Mouse (Mus musculus) hindbrain, embryonic 15.5 days (tissue): ENCODE data around the gene 0610012G03Rik. TPM values are rescaled to one million over a fixed set of nuclear protein-coding genes. Genes with fewer than 3 reads are reported as not detected.
"Not testable (repeated sequence)": the region's sequence is repeated elsewhere in the genome, so short reads cannot be mapped to it uniquely, and the experiment has no call there.

ENCODE experiments used
- ATAC-seq: fragments of 200-750 bp; cut with Nextera tagmentation; 2 replicates; pipeline ENCODE4 v1.8.0; 2017; ENCODE audit warnings: low read depth, moderate number of reproducible peaks, moderate TSS enrichment; ENCODE audit not compliant: low FRiP score
- H3K27ac ChIP-seq: fragments of 300-500 bp; sonication (generic); replicated peaks from 2 replicates; pipeline ENCODE4 v1.5.1; 2015; ENCODE audit warnings: mild to moderate bottlenecking, inconsistent platforms
- H3K27me3 ChIP-seq: fragments of 300-500 bp; sonication (generic); 2 replicates; pipeline ENCODE4 v1.6.1; 2015; ENCODE audit warnings: control low read depth, inconsistent platforms
- H3K36me3 ChIP-seq: fragments of 300-500 bp; sonication (generic); 2 replicates; pipeline ENCODE4 v1.6.1; 2015; ENCODE audit warnings: control low read depth, inconsistent platforms
- H3K4me1 ChIP-seq: fragments of 300-500 bp; sonication (generic); replicated peaks from 2 replicates; pipeline ENCODE4 v1.6.1; 2015; ENCODE audit warnings: control low read depth, inconsistent platforms
- H3K4me2 ChIP-seq: fragments of 300-500 bp; sonication (generic); 2 replicates; pipeline ENCODE4 v1.6.1; 2015; ENCODE audit warnings: moderate library complexity, mild to moderate bottlenecking, inconsistent platforms
- H3K4me3 ChIP-seq: fragments of 300-500 bp; sonication (generic); 2 replicates; pipeline ENCODE4 v1.5.1; 2015; ENCODE audit warnings: mild to moderate bottlenecking, inconsistent platforms
- H3K9ac ChIP-seq: fragments of 300-500 bp; sonication (generic); 2 replicates; pipeline ENCODE4 v1.6.1; 2015; ENCODE audit warnings: inconsistent platforms
- H3K9me3 ChIP-seq: fragments of 300-500 bp; sonication (generic); 2 replicates; pipeline ENCODE4 v1.6.1; 2016; ENCODE audit warnings: control low read depth, inconsistent platforms
- WGBS: fragments of 180-500 bp; shearing (Covaris S2); methylation state at CpG from one replicate; pipeline ENCODE4 v1.1.7; 2015; 5-methylcytosine and 5-hydroxymethylcytosine counted together
- polyA plus RNA-seq: library from polyadenylated mRNA; unstranded; fragments of >200 nt; fragmentation: Nextera tagmentation; extraction: Ambion mirVana; gene quantifications from 2 replicates; pipeline ENCODE4 v1.2.1, GENCODE M21; 2015

Gene 0610012G03Rik
- 118 and 123 TPM in 2 replicates for polyA plus RNA-seq

DNA sequence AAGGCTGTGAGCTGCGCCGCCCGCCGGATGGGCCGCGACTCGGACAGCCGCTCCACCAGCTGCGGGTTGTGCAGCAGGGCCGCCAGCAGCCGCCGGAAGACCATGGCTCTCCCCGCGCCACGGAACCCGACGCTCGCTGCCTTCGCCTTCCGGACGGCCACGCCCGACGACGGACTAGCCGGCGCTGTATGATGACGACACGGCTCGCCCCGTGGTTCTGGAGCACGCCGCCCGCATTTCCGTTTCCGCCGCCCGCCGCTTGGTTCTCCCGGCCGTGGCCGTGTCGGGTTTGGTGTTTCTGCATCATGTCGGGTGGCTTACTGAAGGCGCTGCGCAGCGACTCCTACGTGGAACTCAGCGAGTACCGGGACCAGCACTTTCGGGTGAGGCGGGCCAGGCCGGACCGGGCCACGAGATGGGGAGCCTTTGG lies at the start of gene 0610012G03Rik, which contains the start of gene Ncbp2:
0610012G03Rik (minus strand) TSS at position 150 of the 430 bp plus-strand sequence.
Ncbp2 (plus strand) TSS at position 169 of the 430 bp plus-strand sequence.
- H3K9ac ChIP-seq = peak within 1 kb of the TSS; percentile 92
- peak; percentile 92 for ATAC-seq
- peak within 1 kb of the TSS; percentile 83 for H3K4me2 ChIP-seq
- peaks cover 52% of the 10 kb centered on the region for H3K4me1 ChIP-seq
- H3K36me3 ChIP-seq = peaks cover 6% of the 10 kb centered on the region; the same call in 1 of the 2 replicates
- H3K27ac ChIP-seq = peak within 1 kb of the TSS; percentile 95
- no peaks in the 10 kb centered on the region for H3K27me3 ChIP-seq
- H3K9me3 ChIP-seq = no peaks in the 10 kb centered on the region
- WGBS = under 1% methylated on average over 54 of the region's 55 CpGs
- H3K4me3 ChIP-seq = peak within 1 kb of the TSS; percentile 96

DNA sequence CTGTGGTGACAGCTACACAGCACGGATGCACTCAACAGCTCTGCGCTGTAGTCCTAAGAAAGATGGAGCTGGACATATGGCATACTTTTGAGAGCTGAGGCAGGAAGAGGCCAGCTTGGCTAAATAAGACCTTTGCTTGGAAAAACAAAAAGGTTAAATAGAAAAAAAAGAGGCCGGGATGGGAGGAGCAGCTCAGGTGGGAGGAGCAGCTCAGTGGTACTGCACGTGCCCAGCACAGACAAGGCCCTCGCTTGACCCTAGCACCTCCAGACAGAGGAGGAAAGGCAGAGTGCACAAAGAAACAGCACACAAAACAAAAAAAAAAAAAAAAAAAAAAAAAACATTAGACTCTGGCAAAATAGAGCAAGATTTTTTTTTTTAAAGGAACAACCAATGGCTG lies 48.1 kb upstream of the 0610012G03Rik start:
- no peak overlapping the region for H3K9ac ChIP-seq
- no peaks in the 10 kb centered on the region for H3K9me3 ChIP-seq
- H3K27ac ChIP-seq = no peak overlapping the region
- no peak for ATAC-seq
- no peak overlapping the region for H3K4me3 ChIP-seq
- H3K36me3 ChIP-seq = 0 out of 2 replicates have a peak, but pooled peaks cover 3% of the 10 kb centered on the region
- H3K4me1 ChIP-seq = peaks cover 4% of the 10 kb centered on the region
- WGBS = 84% methylated on average over 5 of the region's 5 CpGs
- no peaks in the 10 kb centered on the region for H3K27me3 ChIP-seq
- no peak overlapping the region for H3K4me2 ChIP-seq

DNA sequence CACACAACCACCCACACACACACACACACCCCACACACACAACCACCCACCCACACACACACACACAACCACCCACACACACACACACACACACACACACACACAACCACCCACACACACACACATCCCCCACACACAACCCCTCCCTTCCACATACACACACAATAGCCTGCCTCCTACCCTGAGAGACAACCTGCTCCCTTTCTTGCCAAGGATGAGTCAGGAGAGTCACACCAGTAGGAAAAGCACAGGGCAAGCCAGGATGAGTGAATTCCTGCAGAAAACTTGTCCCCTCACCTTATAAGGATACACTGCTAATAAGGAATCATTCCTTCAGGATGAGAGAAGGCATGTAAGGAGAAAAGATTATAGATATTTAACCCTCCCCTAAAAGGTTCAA lies 45.7 kb upstream of the 0610012G03Rik start:
- Histone ChIP-seq H3K27me3 (no peaks in the 10 kb centered on the region), H3K9me3 (no peaks in the 10 kb centered on the region), H3K9ac (no peak overlapping the region), H3K4me2 (no peak overlapping the region), H3K36me3 (peaks cover 15% of the 10 kb centered on the region), H3K27ac (no peak overlapping the region), H3K4me1 (no peaks in the 10 kb centered on the region), H3K4me3 (no peak overlapping the region)
- no peak for ATAC-seq

DNA sequence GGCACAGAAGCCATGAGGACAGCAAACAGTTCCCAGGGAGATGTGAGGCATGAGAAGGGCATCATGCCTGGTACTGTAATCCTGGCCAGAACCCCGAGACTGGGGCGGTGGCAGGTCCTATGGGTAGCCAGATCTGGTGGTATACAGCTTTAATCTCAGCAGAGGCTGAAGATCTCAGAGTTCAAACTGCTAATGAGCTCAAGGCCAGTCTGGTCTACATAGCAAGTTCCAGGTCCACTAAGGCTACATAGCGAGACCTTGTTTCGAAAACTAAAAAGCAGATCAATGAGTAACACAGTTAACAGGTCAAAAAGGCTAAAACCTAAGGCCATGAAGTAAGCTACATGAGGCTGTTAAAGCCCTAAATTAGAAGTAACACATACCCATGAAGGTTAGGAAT lies 44.9 kb upstream of the 0610012G03Rik start:
- WGBS = 94% methylated on average over 4 of the region's 4 CpGs
- ATAC-seq = no peak

DNA sequence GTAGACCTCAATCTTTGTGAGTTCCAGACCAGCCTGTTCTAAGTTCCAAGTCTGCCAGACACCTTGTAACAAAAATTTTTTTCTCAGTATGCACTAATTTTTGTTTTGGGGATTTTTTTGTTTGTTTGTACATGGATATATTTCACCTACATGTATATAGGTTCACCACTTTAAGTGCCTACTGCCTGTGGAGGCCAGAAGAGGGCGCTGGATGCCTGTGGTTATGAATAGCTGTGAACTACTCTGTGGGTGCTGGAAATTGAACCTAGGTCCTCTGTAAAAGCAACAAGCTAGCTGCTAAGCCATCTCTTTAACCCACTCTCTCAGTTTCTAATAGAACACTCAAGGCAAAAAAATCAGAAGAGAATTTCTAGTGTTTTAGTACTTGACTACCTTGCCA lies 43.7 kb upstream of the 0610012G03Rik start:
- Histone ChIP-seq H3K36me3 (peaks cover 24% of the 10 kb centered on the region), H3K4me2 (no peak overlapping the region), H3K4me3 (no peak overlapping the region), H3K9me3 (no peaks in the 10 kb centered on the region), H3K9ac (no peak overlapping the region), H3K27ac (no peak overlapping the region), H3K27me3 (no peaks in the 10 kb centered on the region), H3K4me1 (no peaks in the 10 kb centered on the region)
- 62% methylated on average over 1 of the region's 1 CpGs for WGBS
- no peak for ATAC-seq

More for the DNA sequence above, 44.9 kb upstream of the 0610012G03Rik start:
- Histone ChIP-seq H3K4me3 (no peak overlapping the region), H3K9me3 (no peaks in the 10 kb centered on the region), H3K9ac (no peak overlapping the region), H3K36me3 (peaks cover 22% of the 10 kb centered on the region), H3K27me3 (no peaks in the 10 kb centered on the region), H3K27ac (no peak overlapping the region), H3K4me1 (no peaks in the 10 kb centered on the region), H3K4me2 (no peak overlapping the region)

DNA sequence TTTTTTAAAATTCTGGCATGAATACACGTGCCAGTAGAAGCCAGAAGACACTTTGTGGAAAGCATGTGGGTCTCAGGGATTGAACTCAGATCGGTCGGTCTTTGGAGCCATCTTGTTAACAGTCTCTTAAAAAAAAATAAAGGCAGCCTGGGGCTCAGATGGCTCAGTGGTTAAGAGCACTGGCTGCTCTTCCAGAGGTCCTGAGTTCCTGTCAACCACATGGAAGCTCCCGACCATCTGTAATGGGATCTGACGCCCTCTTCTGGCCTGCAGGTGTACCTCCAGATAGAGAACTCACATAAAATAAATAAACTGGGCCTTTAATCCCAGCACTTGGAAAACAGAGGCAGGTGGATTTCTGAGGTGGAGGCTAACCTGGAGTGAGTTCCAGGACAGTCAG lies 32.7 kb upstream of the 0610012G03Rik start:
- H3K9ac ChIP-seq = no peak overlapping the region
- H3K9me3 ChIP-seq = no peaks in the 10 kb centered on the region
- H3K27me3 ChIP-seq = no peaks in the 10 kb centered on the region
- no peak overlapping the region for H3K4me2 ChIP-seq
- no peak for ATAC-seq
- H3K4me3 ChIP-seq = no peak overlapping the region
- WGBS = 81% methylated on average over 5 of the region's 5 CpGs
- H3K36me3 ChIP-seq = peaks cover 31% of the 10 kb centered on the region
- H3K27ac ChIP-seq = no peak overlapping the region
- no peaks in the 10 kb centered on the region for H3K4me1 ChIP-seq

DNA sequence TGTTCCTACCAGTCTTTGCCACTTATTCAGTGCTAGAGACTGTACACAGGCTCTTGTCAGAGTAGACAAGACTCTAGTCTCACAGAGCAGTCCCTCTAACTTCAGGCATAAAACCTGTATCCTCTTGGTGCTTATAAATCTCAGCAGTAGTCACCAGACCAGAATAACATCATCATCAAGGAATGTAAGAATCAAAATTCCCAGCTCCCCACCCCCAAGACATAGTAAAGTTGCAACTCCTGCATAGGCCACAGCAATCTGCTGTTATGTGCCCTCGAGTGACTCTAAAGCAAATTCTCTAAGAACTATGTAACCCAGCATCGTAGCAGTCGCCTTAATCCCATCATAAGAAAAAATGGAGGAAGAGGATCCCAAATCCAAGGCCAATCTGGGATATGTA lies 31.2 kb upstream of the 0610012G03Rik start:
- Histone ChIP-seq H3K4me1 (no peaks in the 10 kb centered on the region), H3K27ac (no peak overlapping the region), H3K4me2 (no peak overlapping the region), H3K9me3 (no peaks in the 10 kb centered on the region), H3K36me3 (peaks cover 31% of the 10 kb centered on the region), H3K27me3 (no peaks in the 10 kb centered on the region), H3K4me3 (no peak overlapping the region), H3K9ac (no peak overlapping the region)
- 94% methylated on average over 3 of the region's 3 CpGs for WGBS
- ATAC-seq = no peak

DNA sequence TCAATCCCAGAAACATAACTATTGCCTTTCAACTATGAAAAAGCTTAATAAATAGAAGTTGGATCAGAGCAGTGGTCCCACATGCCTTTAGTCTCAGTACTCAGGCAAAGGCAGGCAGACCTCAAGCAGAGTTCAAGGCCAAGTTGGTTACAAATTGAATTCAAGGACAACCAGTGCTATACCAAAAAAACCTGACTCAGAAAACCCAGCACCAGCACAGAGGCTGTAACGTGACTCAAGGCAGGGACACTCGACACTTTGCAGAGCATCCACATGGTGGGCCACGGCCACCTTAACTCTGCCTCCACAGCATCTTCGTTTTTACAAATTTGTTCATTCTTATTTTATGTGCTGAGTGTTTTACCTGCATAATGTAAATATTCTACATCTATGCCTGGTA lies 27.0 kb upstream of the 0610012G03Rik start:
- WGBS = 91% methylated on average over 4 of the region's 4 CpGs
- H3K36me3 ChIP-seq = peaks cover 39% of the 10 kb centered on the region

DNA sequence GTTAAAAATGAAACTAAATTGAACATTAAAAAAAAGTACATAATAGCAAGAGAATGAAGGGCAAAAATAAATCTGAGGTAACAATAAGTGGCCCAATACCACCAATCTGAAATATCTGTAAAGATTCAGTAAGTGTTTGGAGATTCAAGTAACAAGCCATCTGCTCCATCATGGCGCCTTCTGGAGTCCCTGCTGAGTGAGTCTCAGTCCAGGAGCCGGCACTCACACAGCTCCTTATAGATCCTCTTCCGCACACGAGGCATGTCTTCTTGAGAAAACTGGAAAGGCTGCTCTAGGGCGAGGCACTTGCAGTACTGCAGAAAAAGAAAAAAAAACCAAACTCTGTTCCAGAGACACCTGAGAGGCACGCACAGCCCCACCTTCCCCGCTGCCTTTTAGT lies 14.9 kb upstream of the 0610012G03Rik start:
- H3K27ac ChIP-seq = no peak overlapping the region
- no peaks in the 10 kb centered on the region for H3K27me3 ChIP-seq
- no peak overlapping the region for H3K4me3 ChIP-seq
- no peak overlapping the region for H3K4me2 ChIP-seq
- no peaks in the 10 kb centered on the region for H3K4me1 ChIP-seq
- H3K9me3 ChIP-seq = no peaks in the 10 kb centered on the region
- ATAC-seq = no peak
- no peak overlapping the region for H3K9ac ChIP-seq
- peaks cover 81% of the 10 kb centered on the region for H3K36me3 ChIP-seq
- WGBS = 93% methylated on average over 7 of the region's 7 CpGs

More for the DNA sequence above, 27.0 kb upstream of the 0610012G03Rik start:
- H3K27me3 ChIP-seq = no peaks in the 10 kb centered on the region
- H3K27ac ChIP-seq = no peak overlapping the region
- H3K9me3 ChIP-seq = no peaks in the 10 kb centered on the region
- H3K4me1 ChIP-seq = no peaks in the 10 kb centered on the region
- ATAC-seq = no peak
- H3K9ac ChIP-seq = no peak overlapping the region
- H3K4me3 ChIP-seq = no peak overlapping the region
- H3K4me2 ChIP-seq = no peak overlapping the region

DNA sequence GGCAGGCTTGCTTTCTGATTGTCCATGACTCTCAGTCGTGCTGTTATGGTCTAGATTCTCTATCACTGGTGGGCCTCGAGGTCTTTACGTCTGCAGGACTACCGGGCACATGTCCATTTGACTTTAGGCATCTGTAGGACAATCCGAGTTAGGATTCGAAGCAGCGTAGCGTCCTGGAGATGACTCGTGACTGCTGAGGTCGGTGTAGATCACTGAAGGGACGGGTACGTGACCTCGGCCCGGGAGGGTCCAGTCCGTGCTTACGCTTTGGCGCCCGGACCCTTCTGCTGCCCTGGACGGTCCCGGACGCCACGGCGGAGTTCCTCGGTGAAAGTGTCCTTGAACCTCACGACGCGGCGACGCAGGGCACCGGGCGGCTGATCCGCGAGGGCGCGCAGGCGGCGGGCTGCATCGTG lies 385 bp downstream of the 0610012G03Rik start:
- 0% methylated on average over 38 of the region's 38 CpGs for WGBS
- no peak; the same call in 1 of the 2 replicates for ATAC-seq
- Histone ChIP-seq H3K9me3 (no peaks in the 10 kb centered on the region), H3K4me2 (peak overlapping the region; percentile 83), H3K4me3 (peak overlapping the region; percentile 96), H3K4me1 (peaks cover 52% of the 10 kb centered on the region), H3K27me3 (no peaks in the 10 kb centered on the region), H3K36me3 (peaks cover 6% of the 10 kb centered on the region; the same call in 1 of the 2 replicates), H3K27ac (peak overlapping the region; percentile 95), H3K9ac (peak overlapping the region; percentile 92)

DNA sequence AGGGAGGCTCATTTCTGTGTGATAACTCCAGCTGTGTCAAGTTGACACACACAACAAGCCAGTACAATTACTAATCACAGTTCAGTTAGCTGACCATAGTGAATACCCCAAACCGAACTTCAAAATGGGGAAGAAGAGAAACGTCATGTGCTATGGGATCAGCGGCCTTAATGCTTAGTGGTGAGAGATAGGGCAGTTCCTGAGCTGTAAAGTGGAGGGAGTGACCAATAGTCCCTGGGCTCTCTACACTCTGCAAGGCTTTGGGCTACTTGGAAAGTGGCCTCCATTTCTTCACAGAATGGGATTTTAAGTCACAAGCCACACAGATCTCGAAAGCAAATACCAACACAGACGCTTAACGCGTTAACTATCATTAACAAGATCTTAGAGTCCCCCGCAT lies 961 bp downstream of the 0610012G03Rik start:
- Histone ChIP-seq H3K4me2 (peak overlapping the region; percentile 83), H3K9ac (peak overlapping the region; percentile 92), H3K27me3 (no peaks in the 10 kb centered on the region), H3K27ac (peak overlapping the region; percentile 95), H3K4me3 (peak overlapping the region; percentile 96), H3K4me1 (peaks cover 52% of the 10 kb centered on the region), H3K9me3 (no peaks in the 10 kb centered on the region), H3K36me3 (peaks cover 6% of the 10 kb centered on the region; the same call in 1 of the 2 replicates)
- no peak for ATAC-seq
- WGBS = 33% methylated on average over 8 of the region's 8 CpGs

DNA sequence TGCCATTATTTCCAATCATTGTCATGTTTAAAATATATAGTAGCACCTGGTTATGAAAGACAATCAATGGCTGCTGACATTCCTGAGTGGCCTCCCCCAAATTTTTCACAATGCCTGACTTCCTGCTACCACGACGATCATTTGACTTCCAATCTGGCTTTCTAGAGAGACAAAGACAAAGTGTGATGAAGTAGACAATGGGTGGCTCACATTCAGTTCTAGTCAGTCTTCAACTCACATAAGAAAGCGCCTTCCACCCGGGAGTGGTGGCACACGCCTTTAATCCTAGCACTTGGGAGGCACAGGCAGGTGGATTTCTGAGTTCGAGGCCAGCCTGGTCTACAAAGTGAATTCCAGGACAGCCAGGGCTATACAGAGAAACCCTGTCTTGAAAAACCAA lies 2.3 kb downstream of the 0610012G03Rik start:
- Histone ChIP-seq H3K4me2 (peak overlapping the region; percentile 83; the same call in 1 of the 2 replicates), H3K4me1 (peaks cover 52% of the 10 kb centered on the region)
- H3K9me3 ChIP-seq, H3K27ac ChIP-seq, H3K27me3 ChIP-seq, H3K4me3 ChIP-seq, ATAC-seq, H3K9ac ChIP-seq, H3K36me3 ChIP-seq: not testable (repeated sequence)
- 87% methylated on average over 6 of the region's 6 CpGs for WGBS

DNA sequence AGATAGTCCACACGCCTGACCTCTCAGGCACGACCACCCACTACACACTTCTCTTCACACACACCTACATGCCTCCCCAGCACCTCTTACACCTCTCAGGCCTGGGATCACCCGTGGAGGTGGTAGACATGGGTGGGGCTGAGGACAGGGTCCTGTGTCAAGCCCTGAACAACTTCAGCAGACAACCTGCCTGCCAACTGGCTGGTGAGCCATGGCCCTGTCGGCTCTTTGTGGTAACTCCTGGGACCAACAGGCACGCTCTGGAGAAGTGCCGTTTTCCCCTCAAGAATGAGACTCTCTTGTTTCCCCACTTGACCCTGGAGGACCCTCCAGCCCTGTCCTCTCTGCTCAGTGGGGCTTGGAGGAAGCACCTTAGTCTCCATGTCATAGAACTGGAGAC lies 2.9 kb downstream of the 0610012G03Rik start:
- Histone ChIP-seq H3K4me2 (no peak overlapping the region), H3K4me3 (no peak overlapping the region), H3K4me1 (peaks cover 52% of the 10 kb centered on the region), H3K27ac (no peak overlapping the region), H3K36me3 (no peaks in the 10 kb centered on the region), H3K27me3 (no peaks in the 10 kb centered on the region), H3K9me3 (no peaks in the 10 kb centered on the region), H3K9ac (no peak overlapping the region)
- 88% methylated on average over 6 of the region's 6 CpGs for WGBS
- no peak for ATAC-seq
